Mouse (Mus musculus) liver, embryonic 14.5 days (tissue): ENCODE results near the gene Plcb3.

ENCODE experiments used
- CTCF ChIP-seq: IDR thresholded peaks from 2 replicates; pipeline ENCODE4 v1.5.1; 2016; ENCODE audit warnings: antibody characterized with exemption, low read depth, control low read depth
- EP300 ChIP-seq: IDR thresholded peaks from 2 replicates; pipeline ENCODE4 v1.6.1; 2016; ENCODE audit warnings: antibody characterized with exemption, low read depth

GRCm38 (mm10) chr19:7019191-7019590, 42.9 kb upstream of the Plcb3 start, which contains the start of gene Fermt3:
- TF ChIP-seq CTCF (no peak; the same call in 1 of the 2 replicates), EP300 (peak; percentile 29; the same call in 1 of the 2 replicates)
